Mouse (Mus musculus): ENCODE data around the gene Klri2. TPM values are rescaled to one million over a fixed set of nuclear protein-coding genes. Genes with fewer than 3 reads are reported as not detected.
"Not testable (repeated sequence)": the region's sequence is repeated elsewhere in the genome, so short reads cannot be mapped to it uniquely, and the experiment has no call there.

Gene Klri2
- total and polyA plus RNA-seq, 3 experiments, result 0.05 to 0.20 (median 0.08) TPM

DNA sequence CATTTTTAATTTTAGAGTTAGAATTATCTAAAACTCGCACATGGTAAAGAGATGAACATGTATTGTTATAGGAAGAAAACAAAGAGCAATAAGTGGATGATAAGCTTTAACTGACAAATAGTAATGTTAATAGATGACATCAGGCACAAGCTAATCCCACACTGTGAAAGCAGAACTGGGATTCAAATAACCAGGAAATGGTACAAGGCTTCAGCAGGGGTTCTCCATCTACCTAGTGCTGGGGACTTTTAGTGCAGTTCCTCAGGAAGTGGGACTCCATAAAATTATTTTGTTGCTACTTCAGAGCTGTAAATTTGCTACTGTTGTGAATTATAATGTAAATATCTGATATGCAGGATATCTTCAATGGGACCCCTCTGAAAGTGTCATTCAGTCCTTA, 13.0 kb downstream of the Klri2 start:
- Histone ChIP-seq H3K27ac (no peak overlapping the region), H3K79me2 (replicated peaks; ENCODE audit: control insufficient read depth, insufficient read depth, low read length) (no peaks in the 10 kb centered on the region), H3K9ac (ENCODE audit: low read depth, low read length) (no peak overlapping the region), H3K4me1 (ENCODE audit: control insufficient read depth, insufficient read depth, low read length) (no peaks in the 10 kb centered on the region), H3K36me3 (ENCODE audit: control insufficient read depth, insufficient read depth, low read length) (no peaks in the 10 kb centered on the region), H3K4me3 (no peak overlapping the region), H3K27me3 (ENCODE audit: control insufficient read depth, insufficient read depth, low read length) (no peaks in the 10 kb centered on the region)
- DNase-seq, result no peak
- 80% methylated on average over 1 of the region's 1 CpGs for WGBS
- intact Hi-C loops (cut with DNase I), result no loop called here
- TF ChIP-seq EP300 (IDR thresholded peaks at IDR 0.05; ENCODE audit: insufficient read depth, low read depth, low read length) (no peak), POLR2A (IDR thresholded peaks at IDR 0.05; ENCODE audit: insufficient read depth, low read depth, low read length) (no peak), CTCF (IDR thresholded peaks at IDR 0.05) (no peak)

DNA sequence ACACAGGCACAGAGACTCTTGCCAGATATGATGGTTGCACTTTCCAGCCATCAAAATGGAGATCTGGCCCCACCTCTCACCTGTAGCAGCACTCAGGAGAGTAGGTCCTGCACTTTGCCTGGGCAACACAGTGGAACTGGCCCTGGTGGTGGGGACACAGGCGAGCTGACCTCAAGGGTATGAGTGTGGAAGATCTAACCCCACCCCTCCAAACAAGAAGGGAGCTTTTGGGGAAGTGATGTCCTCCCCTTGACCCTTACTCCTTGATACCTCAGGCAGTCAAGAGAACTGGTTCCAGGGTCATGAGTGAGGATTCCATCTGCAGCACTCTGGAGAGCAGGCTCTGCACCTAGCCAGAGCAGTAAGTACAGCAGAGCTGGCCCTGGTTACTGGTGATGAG, 18.9 kb downstream of the Klri2 start:
- H3K4me1 ChIP-seq (ENCODE audit: control insufficient read depth, insufficient read depth, low read length), result no peaks in the 10 kb centered on the region
- H3K79me2 ChIP-seq (replicated peaks; ENCODE audit: control insufficient read depth, insufficient read depth, low read length), result no peaks in the 10 kb centered on the region
- intact Hi-C loops (cut with DNase I), result no loop called here
- no peak overlapping the region for H3K27ac ChIP-seq
- TF ChIP-seq EP300 (IDR thresholded peaks at IDR 0.05; ENCODE audit: insufficient read depth, low read depth, low read length) (no peak), POLR2A (IDR thresholded peaks at IDR 0.05; ENCODE audit: insufficient read depth, low read depth, low read length) (no peak), CTCF (IDR thresholded peaks at IDR 0.05) (no peak)
- H3K9ac ChIP-seq (ENCODE audit: low read depth, low read length), result no peak overlapping the region
- no peak for DNase-seq
- no peaks in the 10 kb centered on the region for H3K27me3 ChIP-seq (ENCODE audit: control insufficient read depth, insufficient read depth, low read length)
- H3K4me3 ChIP-seq, result no peak overlapping the region
- no peaks in the 10 kb centered on the region for H3K36me3 ChIP-seq (ENCODE audit: control insufficient read depth, insufficient read depth, low read length)
- WGBS, result 50% methylated on average over 1 of the region's 1 CpGs

- no peak for DNase-seq
- H3K27me3 ChIP-seq (ENCODE audit: control insufficient read depth, insufficient read depth, low read length), result no peaks in the 10 kb centered on the region
- TF ChIP-seq EP300 (IDR thresholded peaks at IDR 0.05; ENCODE audit: insufficient read depth, low read depth, low read length) (no peak), POLR2A (IDR thresholded peaks at IDR 0.05; ENCODE audit: insufficient read depth, low read depth, low read length) (no peak), CTCF (IDR thresholded peaks at IDR 0.05) (no peak)
- 29% methylated on average over 3 of the region's 3 CpGs for WGBS
- no peak overlapping the region for H3K27ac ChIP-seq
- H3K79me2 ChIP-seq (replicated peaks; ENCODE audit: control insufficient read depth, insufficient read depth, low read length), result no peaks in the 10 kb centered on the region
- no peaks in the 10 kb centered on the region for H3K4me1 ChIP-seq (ENCODE audit: control insufficient read depth, insufficient read depth, low read length)
- H3K36me3 ChIP-seq (ENCODE audit: control insufficient read depth, insufficient read depth, low read length), result no peaks in the 10 kb centered on the region
- H3K4me3 ChIP-seq, result no peak overlapping the region
- no peak overlapping the region for H3K9ac ChIP-seq (ENCODE audit: low read depth, low read length)
- intact Hi-C loops (cut with DNase I), result no loop called here
Observed at GRCm38 (mm10) chr6:129720487-129720886, 19.8 kb downstream of the Klri2 start.

DNA sequence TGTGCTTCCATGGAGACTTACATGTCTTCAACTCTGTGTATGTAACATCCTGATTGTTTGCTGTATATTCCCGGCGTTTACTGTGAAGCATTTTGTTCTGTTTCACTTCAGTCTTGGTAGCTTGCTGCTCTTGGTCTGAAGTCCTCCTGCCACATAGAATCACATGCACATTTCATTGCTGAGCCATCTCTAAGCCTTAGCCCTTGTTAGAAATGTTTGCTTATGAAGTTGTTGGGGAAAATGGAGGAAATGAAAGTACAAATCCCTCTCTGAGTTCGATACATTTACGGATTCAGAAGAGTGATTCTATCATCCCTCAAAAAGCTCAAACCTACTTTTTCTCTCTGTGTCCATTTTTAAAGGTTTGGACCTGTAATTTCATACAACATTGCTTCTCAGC, 23.3 kb downstream of the Klri2 start, which contains the start of gene Klri1:
TSS of gene Klri1 (minus strand) at position 101 of the 400 bp plus-strand sequence.
- TF ChIP-seq CTCF (IDR thresholded peaks at IDR 0.05) (no peak), EP300 (IDR thresholded peaks at IDR 0.05; ENCODE audit: insufficient read depth, low read depth, low read length) (no peak)
- 70% methylated on average over 4 of the region's 4 CpGs for WGBS
- no peak within 1 kb of the TSS for H3K4me3 ChIP-seq

DNA sequence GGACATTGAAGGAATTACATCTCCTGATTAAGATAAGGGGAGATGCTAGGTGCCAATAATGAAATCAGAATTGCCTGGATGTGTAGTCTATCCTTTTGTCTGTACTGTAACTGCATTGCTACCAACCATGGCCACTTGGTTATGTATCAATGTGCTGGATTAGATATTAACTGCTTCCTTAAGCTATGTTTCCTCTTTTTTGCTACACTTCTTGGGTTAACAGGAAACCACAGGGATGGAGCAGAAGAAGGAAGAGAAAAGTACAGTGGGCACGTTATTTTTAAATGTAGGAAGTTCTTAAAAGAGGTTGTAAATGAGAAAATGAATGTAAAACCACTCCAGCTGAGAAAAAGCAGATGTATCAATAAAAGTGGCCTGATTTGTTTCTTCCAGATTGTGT, 26.7 kb downstream of the Klri2 start:
- no peaks in the 10 kb centered on the region for H3K27me3 ChIP-seq (ENCODE audit: control insufficient read depth, insufficient read depth, low read length)
- no peak overlapping the region for H3K27ac ChIP-seq
- H3K36me3 ChIP-seq (ENCODE audit: control insufficient read depth, insufficient read depth, low read length), result no peaks in the 10 kb centered on the region
- 26% methylated on average over 1 of the region's 1 CpGs for WGBS
- no peaks in the 10 kb centered on the region for H3K4me1 ChIP-seq (ENCODE audit: control insufficient read depth, insufficient read depth, low read length)
- intact Hi-C loops (cut with DNase I), result no loop called here
- no peak for DNase-seq
- no peaks in the 10 kb centered on the region for H3K79me2 ChIP-seq (replicated peaks; ENCODE audit: control insufficient read depth, insufficient read depth, low read length)
- no peak overlapping the region for H3K9ac ChIP-seq (ENCODE audit: low read depth, low read length)
- TF ChIP-seq CTCF (IDR thresholded peaks at IDR 0.05), result no peak
- no peak for TF ChIP-seq POLR2A (IDR thresholded peaks at IDR 0.05; ENCODE audit: insufficient read depth, low read depth, low read length)
- TF ChIP-seq EP300 (IDR thresholded peaks at IDR 0.05; ENCODE audit: insufficient read depth, low read depth, low read length), result no peak
- no peak overlapping the region for H3K4me3 ChIP-seq

More for the DNA sequence above, 23.3 kb downstream of the Klri2 start, which contains the start of gene Klri1:
- intact Hi-C loops (cut with DNase I), result no loop called here
- Histone ChIP-seq H3K27ac (no peak within 1 kb of the TSS), H3K79me2 (replicated peaks; ENCODE audit: control insufficient read depth, insufficient read depth, low read length) (no peaks in the 10 kb centered on the region), H3K9ac (ENCODE audit: low read depth, low read length) (no peak within 1 kb of the TSS), H3K36me3 (ENCODE audit: control insufficient read depth, insufficient read depth, low read length) (no peaks in the 10 kb centered on the region), H3K27me3 (ENCODE audit: control insufficient read depth, insufficient read depth, low read length) (no peaks in the 10 kb centered on the region), H3K4me1 (ENCODE audit: control insufficient read depth, insufficient read depth, low read length) (no peaks in the 10 kb centered on the region)
- DNase-seq, result no peak

- H3K4me1 ChIP-seq (ENCODE audit: control insufficient read depth, insufficient read depth, low read length), result not testable (repeated sequence)
Observed at GRCm38 (mm10) chr6:129691436-129691835, 48.8 kb downstream of the Klri2 start.

More at GRCm38 (mm10) chr6:129691436-129691835, 48.8 kb downstream of the Klri2 start:
- WGBS, result 44% methylated on average over 10 of the region's 10 CpGs
- H3K79me2 ChIP-seq (replicated peaks; ENCODE audit: control insufficient read depth, insufficient read depth, low read length); H3K4me3 ChIP-seq; H3K27me3 ChIP-seq (ENCODE audit: control insufficient read depth, insufficient read depth, low read length); DNase-seq; H3K27ac ChIP-seq; H3K9ac ChIP-seq (ENCODE audit: low read depth, low read length); H3K36me3 ChIP-seq (ENCODE audit: control insufficient read depth, insufficient read depth, low read length); intact Hi-C loops (cut with DNase I): not testable (repeated sequence)

Measured in heart, adult 2 months (tissue).